Mouse (Mus musculus) C2C12 (cell line): ENCODE results near the gene Hist1h3d. TPM values are rescaled to one million over a fixed set of nuclear protein-coding genes. Genes with fewer than 3 reads are reported as not detected.

Experiments used
- H3K27me3 ChIP-seq: one replicate; pipeline ENCODE4 v1.6.1; 2011; ENCODE audit not compliant: control insufficient read depth, insufficient read depth, insufficient read length
- H3K36me3 ChIP-seq: one replicate; pipeline ENCODE4 v1.6.1; 2011; ENCODE audit not compliant: control insufficient read depth, insufficient read depth
- H3K4me3 ChIP-seq: one replicate; pipeline ENCODE4 v1.5.1; 2011; ENCODE audit warnings: mild to moderate bottlenecking, control low read depth; ENCODE audit not compliant: poor library complexity, insufficient read depth, severe bottlenecking
- H3K79me2 ChIP-seq: one replicate; pipeline ENCODE4 v1.6.1; 2011; ENCODE audit not compliant: control insufficient read depth, insufficient read depth
- H3K79me3 ChIP-seq: one replicate; pipeline ENCODE4 v1.6.1; 2011; ENCODE audit warnings: low read depth, control low read depth
- H3ac ChIP-seq: one replicate; pipeline ENCODE3; 2011; ENCODE audit warnings: low read depth; ENCODE audit not compliant: control insufficient read depth, insufficient read length
- CEBPB ChIP-seq: IDR thresholded peaks from one replicate; pipeline ENCODE4 v1.6.1; 2011; ENCODE audit warnings: low read depth, mild to moderate bottlenecking, control low read depth, moderate library complexity
- CTCF ChIP-seq: IDR thresholded peaks from one replicate; pipeline ENCODE4 v1.5.1; 2011; ENCODE audit not compliant: control insufficient read depth, insufficient read depth, insufficient read length
- FOSL1 ChIP-seq: IDR thresholded peaks from one replicate; pipeline ENCODE4 v1.8.0; 2011; ENCODE audit warnings: mild to moderate bottlenecking, low read length; ENCODE audit not compliant: poor library complexity, insufficient read depth, severe bottlenecking
- MAX ChIP-seq: IDR thresholded peaks from one replicate; pipeline ENCODE4 v1.6.1; 2011; ENCODE audit warnings: mild to moderate bottlenecking, control low read depth
- MYOD1 ChIP-seq: IDR thresholded peaks from one replicate; pipeline ENCODE4 v1.6.1; 2011; ENCODE audit warnings: low read depth; ENCODE audit not compliant: control insufficient read depth, insufficient read length
- MYOG ChIP-seq: IDR thresholded peaks from one replicate; pipeline ENCODE4 v1.6.1; 2011; ENCODE audit not compliant: control insufficient read depth, insufficient read length; ENCODE audit errors: extremely low read depth
- USF1 ChIP-seq: IDR thresholded peaks from one replicate; pipeline ENCODE4 v1.6.1; 2011; ENCODE audit warnings: low read depth, mild to moderate bottlenecking, control low read depth, moderate library complexity
- polyA plus RNA-seq: library from polyadenylated mRNA; unstranded; fragments of >200 nt; fragmentation: generic; extraction: Trizol; gene quantifications from one replicate; pipeline ENCODE4 v1.2.1, GENCODE M21; 2012; ENCODE audit warnings: missing spikeins

Hist1h3d gene
- polyA plus RNA-seq, 1 experiment: 1.9 TPM

DNA sequence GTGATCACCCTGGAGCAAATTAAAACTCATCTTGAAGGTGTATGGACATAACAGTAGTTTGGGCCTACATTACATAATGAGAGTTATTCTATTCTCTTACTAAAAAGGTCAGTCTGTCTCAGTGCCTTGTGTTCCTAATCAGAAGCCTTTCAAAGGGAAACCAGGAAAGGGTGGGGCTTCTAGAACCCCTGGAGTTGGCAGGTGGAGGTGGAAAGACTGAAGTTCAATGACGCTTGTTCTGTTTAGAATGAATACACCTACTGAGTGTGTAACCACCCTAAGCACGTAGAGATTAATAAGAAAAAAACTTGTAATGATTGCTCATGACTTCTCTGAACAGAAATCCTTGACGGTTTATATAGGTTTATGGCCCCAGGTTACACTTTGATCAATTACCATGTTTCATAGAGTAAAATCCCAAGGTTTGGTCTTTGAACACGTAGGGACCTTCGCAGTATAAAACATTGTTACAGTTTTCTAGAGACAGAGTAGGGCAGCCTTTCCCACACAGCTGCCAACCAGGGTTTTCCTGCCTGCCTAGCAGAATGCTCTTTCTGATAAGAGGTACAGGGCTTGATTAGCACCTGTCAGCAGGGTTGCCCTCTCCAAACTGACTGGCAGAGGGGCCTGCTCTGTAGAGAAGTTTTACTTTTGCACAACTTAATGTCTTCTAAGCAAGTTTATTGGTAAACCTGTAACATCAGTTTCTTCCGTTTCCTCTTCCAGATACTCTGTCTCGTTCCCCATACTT is 20.2 kb downstream of the Hist1h3d start:
- Histone ChIP-seq H3K79me3 (no peaks in the 10 kb centered on the region), H3K4me3 (no peak overlapping the region), H3K27me3 (no peaks in the 10 kb centered on the region), H3K36me3 (no peaks in the 10 kb centered on the region), H3ac (no peak overlapping the region), H3K79me2 (no peaks in the 10 kb centered on the region)
- TF ChIP-seq MYOG (no peak), USF1 (no peak), MYOD1 (no peak), CTCF (no peak), FOSL1 (no peak), CEBPB (no peak), MAX (no peak)

DNA sequence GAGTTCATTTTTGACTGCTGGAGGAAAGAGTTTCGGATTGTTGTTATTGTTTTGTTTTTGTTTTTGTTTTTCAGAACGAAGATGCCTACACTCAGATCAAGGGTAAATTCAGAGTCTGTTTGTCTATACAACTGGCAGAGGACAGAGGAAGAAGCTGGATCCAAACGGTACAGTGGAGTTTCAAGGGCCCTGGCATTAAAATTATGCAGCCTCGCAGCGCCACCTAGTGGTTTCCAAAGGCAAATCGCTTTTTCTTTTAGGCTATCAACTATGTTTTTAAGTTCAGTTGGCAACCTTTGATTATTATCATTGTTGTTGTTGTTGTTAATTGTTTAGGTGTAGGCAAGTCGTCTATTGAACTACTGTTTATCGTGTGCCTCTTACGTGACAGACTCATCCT is 22.4 kb downstream of the Hist1h3d start:
- Histone ChIP-seq H3K79me3 (no peaks in the 10 kb centered on the region), H3K4me3 (no peak overlapping the region), H3K36me3 (no peaks in the 10 kb centered on the region), H3K27me3 (no peaks in the 10 kb centered on the region), H3K79me2 (no peaks in the 10 kb centered on the region), H3ac (no peak overlapping the region)
- TF ChIP-seq CTCF (peak; percentile 17), MYOG (no peak)

DNA sequence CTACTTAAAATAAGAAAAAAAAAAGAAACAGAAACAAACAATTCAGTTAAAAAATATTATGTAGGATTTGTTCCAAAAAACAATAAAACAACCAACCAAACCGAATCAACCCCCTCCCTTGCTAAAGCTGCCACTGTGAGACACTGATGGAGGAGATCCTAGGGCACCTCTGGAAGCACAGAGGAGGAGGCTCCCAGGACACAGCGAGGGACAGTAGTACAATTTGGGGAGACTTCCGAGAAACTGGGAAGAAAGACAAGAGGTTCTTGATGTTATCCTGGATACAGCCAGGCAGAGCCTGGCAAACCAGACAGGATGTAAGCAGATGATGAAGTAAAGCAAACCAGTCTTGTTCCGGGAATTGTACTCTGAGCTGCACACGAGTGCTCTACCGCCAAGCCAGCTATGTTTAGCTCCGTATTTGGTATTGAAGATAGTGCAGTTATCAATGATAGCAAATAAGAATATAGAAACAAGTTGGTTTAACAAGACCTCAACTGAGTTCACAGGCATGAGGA is 27.7 kb downstream of the Hist1h3d start:
- H3ac ChIP-seq: no peak overlapping the region
- no peaks in the 10 kb centered on the region for H3K36me3 ChIP-seq
- no peaks in the 10 kb centered on the region for H3K79me3 ChIP-seq
- TF ChIP-seq FOSL1: no peak
- no peak for TF ChIP-seq CEBPB
- TF ChIP-seq MYOD1: no peak
- TF ChIP-seq CTCF: no peak
- TF ChIP-seq USF1: no peak
- TF ChIP-seq MAX: no peak
- TF ChIP-seq MYOG: no peak
- H3K27me3 ChIP-seq: no peaks in the 10 kb centered on the region
- H3K4me3 ChIP-seq: no peak overlapping the region
- H3K79me2 ChIP-seq: no peaks in the 10 kb centered on the region

DNA sequence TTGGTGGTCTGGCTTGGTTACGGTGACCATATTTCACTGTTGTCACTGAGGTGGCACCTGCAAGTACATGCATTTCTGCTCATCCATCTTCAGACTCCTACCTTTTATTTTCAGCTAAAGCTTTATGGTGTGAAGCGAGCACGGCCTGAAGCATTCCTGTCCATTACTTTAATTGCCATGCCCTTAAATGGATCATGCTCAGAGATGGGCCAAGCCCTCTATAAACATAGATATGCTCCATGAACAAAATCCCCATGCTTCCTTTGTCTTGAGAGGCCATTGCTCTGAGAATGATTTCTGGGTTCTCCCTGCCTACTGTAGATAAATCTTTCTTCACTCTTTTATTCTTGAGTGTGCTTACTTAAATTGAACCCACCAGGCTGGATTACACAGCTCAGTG is 28.9 kb downstream of the Hist1h3d start:
- TF ChIP-seq MYOG: no peak
- no peak for TF ChIP-seq CTCF
- no peaks in the 10 kb centered on the region for H3K79me3 ChIP-seq
- no peaks in the 10 kb centered on the region for H3K79me2 ChIP-seq
- H3K27me3 ChIP-seq: no peaks in the 10 kb centered on the region
- H3ac ChIP-seq: no peak overlapping the region
- no peaks in the 10 kb centered on the region for H3K36me3 ChIP-seq
- H3K4me3 ChIP-seq: no peak overlapping the region

DNA sequence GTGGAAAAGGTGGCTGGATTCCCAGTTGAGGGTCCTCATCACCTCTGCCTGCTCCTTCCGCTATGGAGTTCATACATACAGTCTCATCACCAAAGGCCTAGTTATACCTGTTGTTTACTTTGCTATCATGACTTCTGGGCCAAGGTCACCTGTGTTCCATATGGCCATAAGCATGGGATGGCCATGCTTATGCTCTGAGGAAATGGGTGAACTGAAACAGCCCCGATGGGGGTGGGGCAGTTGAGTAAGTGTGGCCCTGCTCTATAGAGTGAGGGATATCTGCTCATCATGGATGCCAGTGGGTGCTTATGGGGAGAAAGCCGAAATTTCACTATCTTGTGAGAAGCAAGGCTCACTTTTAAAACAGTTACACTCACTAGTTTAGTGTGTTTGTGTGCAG is 29.5 kb downstream of the Hist1h3d start:
- H3K36me3 ChIP-seq: no peaks in the 10 kb centered on the region
- no peak overlapping the region for H3ac ChIP-seq

DNA sequence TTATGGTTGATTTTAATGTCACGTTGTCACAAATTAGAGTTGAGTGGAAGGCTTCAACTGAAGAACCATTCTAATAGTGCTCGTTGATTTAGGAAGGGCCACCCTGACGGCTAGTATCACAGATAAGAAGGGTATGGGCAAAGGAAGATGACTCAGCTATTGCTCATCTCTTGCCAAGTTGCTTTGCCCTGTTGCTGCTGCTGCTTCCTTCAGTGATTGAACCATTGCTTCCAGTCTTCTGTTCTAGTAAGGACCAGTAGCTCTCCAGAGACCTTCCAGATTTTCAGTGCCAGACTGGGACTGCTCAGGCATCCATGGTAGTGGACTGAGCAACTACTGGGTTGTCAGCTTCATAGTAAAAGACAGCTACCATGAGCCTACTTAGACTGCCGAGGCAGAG is 33.6 kb downstream of the Hist1h3d start:
- Histone ChIP-seq H3ac (no peak overlapping the region), H3K4me3 (no peak overlapping the region), H3K27me3 (no peaks in the 10 kb centered on the region), H3K79me2 (no peaks in the 10 kb centered on the region), H3K36me3 (no peaks in the 10 kb centered on the region), H3K79me3 (no peaks in the 10 kb centered on the region)
- no peak for TF ChIP-seq CEBPB
- TF ChIP-seq MYOD1: no peak
- peak; percentile 31 for TF ChIP-seq FOSL1

More for the DNA sequence above, 29.5 kb downstream of the Hist1h3d start:
- H3K79me3 ChIP-seq: no peaks in the 10 kb centered on the region
- no peaks in the 10 kb centered on the region for H3K79me2 ChIP-seq
- no peaks in the 10 kb centered on the region for H3K27me3 ChIP-seq
- H3K4me3 ChIP-seq: no peak overlapping the region
- no peak for TF ChIP-seq MYOD1
- TF ChIP-seq CEBPB: no peak
- TF ChIP-seq USF1: no peak
- TF ChIP-seq MYOG: no peak
- no peak for TF ChIP-seq CTCF
- no peak for TF ChIP-seq MAX
- no peak for TF ChIP-seq FOSL1
